Mouse (Mus musculus): ENCODE results near the gene Ice2.

DNA sequence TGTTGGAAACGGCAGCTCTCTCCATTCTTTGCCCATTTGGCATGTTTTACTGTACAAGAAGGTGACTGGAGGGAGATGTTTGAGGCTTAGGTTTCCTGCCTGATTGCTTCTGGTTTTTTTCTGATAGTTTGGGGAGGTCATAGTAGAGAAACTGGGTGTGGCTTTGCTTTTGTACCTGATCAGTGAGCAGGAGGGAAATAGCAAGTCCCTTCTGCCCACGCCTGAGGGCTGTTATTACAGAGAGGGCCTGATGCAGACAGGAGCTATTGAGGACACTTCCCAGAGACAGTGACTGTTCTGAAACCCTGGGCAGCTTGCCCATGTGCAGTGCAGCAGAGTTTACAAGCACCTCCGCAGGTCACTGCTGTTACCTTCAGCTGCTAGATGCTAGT, 20.1 kb upstream of the Ice2 start:
- TF ChIP-seq CTCF (IDR thresholded peaks at IDR 0.05) (no peak), EP300 (IDR thresholded peaks at IDR 0.05) (no peak)
